Mouse (Mus musculus): ENCODE measurements around the gene Grik1.

- TF ChIP-seq CTCF (IDR thresholded peaks at IDR 0.05; ENCODE audit: control insufficient read depth, insufficient read depth, insufficient read length) (no peak), USF1 (IDR thresholded peaks at IDR 0.05; ENCODE audit: low read depth) (no peak), MYOD1 (IDR thresholded peaks at IDR 0.05; ENCODE audit: control insufficient read depth, insufficient read length, low read depth) (no peak)
These were observed 333.9 kb downstream of the Grik1 start for GRCm38 (mm10) chr16:87956178-87956577.
